Mouse (Mus musculus) midbrain, embryonic 16.5 days (tissue): ENCODE measurements at regions not wholly inside any gene's neighbourhood (a gene's known extent, or its start where the extent isn't known, plus 50 kb on each side); places are given as distances from the start of the nearest gene placed in this dataset.

Source experiments
- ATAC-seq: fragments of 200-750 bp; cut with Nextera tagmentation; 2 replicates; pipeline ENCODE4 v1.8.0; 2017; ENCODE audit warnings: moderate TSS enrichment
- H3K27ac ChIP-seq: fragments of 300-500 bp; sonication (generic); 2 replicates; pipeline ENCODE4 v1.5.1; 2014; ENCODE audit warnings: mild to moderate bottlenecking, low read length, mixed read lengths
- H3K27me3 ChIP-seq: fragments of 300-500 bp; sonication (generic); 2 replicates; pipeline ENCODE4 v1.6.1; 2014; ENCODE audit warnings: low read depth, low read length, mixed read lengths; ENCODE audit not compliant: control insufficient read depth, insufficient read depth
- H3K36me3 ChIP-seq: fragments of 300-500 bp; sonication (generic); 2 replicates; pipeline ENCODE4 v1.6.1; 2014; ENCODE audit warnings: mild to moderate bottlenecking, low read length, moderate library complexity, mixed read lengths; ENCODE audit not compliant: control insufficient read depth, insufficient read depth
- H3K4me1 ChIP-seq: fragments of 300-500 bp; sonication (generic); 2 replicates; pipeline ENCODE4 v1.6.1; 2014; ENCODE audit warnings: mild to moderate bottlenecking, low read length, mixed read lengths; ENCODE audit not compliant: control insufficient read depth, insufficient read depth
- H3K4me2 ChIP-seq: fragments of 300-500 bp; sonication (generic); 2 replicates; pipeline ENCODE4 v1.6.1; 2014; ENCODE audit warnings: mild to moderate bottlenecking, low read length, mixed read lengths
- H3K4me3 ChIP-seq: fragments of 300-500 bp; sonication (generic); 2 replicates; pipeline ENCODE4 v1.5.1; 2014; ENCODE audit warnings: low read depth, mild to moderate bottlenecking, low read length, moderate library complexity, mixed read lengths
- H3K9ac ChIP-seq: fragments of 300-500 bp; sonication (generic); 2 replicates; pipeline ENCODE4 v1.6.1; 2014; ENCODE audit warnings: low read depth, low read length, mixed read lengths
- H3K9me3 ChIP-seq: fragments of 300-500 bp; sonication (generic); replicated peaks from 2 replicates; pipeline ENCODE4 v1.6.1; 2014; ENCODE audit warnings: mild to moderate bottlenecking, low read length, mixed read lengths; ENCODE audit not compliant: control insufficient read depth, poor library complexity, severe bottlenecking
- WGBS: fragments of 180-500 bp; shearing (Covaris S2); extraction: QIAGEN DNeasy Blood & Tissue Kit; methylation state at CpG from one replicate; pipeline ENCODE4 v1.1.7; 2014; 5-methylcytosine and 5-hydroxymethylcytosine counted together

DNA sequence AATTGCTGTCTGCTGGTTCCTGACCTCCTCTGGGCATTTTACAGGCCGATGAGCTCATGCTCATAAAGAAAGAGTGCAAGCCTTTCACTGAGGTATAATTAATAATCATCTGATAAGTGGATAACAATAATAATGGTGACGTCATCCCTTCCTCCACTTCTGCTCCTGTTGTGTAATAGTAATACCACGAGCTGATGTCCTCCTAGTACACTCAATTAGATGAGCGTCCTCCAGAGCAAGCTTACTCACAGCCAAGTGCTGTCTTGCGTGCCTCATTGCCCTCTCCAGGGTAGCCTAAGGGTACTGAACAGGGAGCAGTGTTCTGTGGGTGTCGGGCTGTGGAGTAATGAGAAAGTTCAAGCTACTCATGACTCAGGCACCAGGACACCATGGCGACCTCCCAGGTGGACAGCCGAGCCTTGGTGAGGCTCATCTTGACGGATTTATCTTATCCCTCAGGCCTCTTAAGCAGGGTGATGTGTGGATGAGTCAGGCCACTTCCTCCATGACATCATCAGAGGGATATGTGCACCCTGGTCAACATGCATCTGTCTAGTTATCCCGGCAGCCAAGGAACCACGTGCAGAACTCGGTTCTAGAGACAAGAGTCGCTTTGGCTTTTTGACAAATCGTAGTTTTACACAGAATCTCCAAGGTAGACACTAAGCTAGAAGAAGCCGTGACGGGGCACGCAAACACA lies 135.9 kb upstream of the Tsc22d1 start:
- no peak for ATAC-seq
- H3K9me3 ChIP-seq = no peaks in the 10 kb centered on the region
- no peak overlapping the region for H3K9ac ChIP-seq
- H3K4me2 ChIP-seq = no peak overlapping the region
- H3K27me3 ChIP-seq = no peaks in the 10 kb centered on the region
- WGBS = 91% methylated on average over 17 of the region's 17 CpGs
- no peak overlapping the region for H3K27ac ChIP-seq
- H3K4me1 ChIP-seq = peaks cover 2% of the 10 kb centered on the region; the same call in 1 of the 2 replicates
- H3K4me3 ChIP-seq = no peak overlapping the region
- no peaks in the 10 kb centered on the region for H3K36me3 ChIP-seq

DNA sequence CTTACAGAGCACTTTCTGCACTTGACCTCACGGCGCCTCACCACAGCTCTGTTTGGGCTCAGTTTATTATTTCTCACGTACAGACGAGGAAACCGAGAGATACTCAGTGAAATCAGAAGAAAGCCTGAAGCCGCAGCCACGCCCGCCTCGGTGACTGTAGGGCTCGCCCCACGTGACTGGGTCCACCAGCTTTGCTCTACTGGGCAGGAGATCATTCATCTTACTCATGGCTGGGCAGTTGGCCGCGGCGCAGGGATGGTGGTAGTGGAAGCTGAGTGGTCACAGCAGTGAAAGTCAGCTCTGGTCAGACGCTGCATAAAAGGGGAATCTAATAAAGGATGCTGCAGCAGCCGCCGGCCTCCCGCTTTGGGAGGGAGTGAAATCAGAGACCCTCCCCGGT lies 135.2 kb upstream of the Tsc22d1 start:
- H3K36me3 ChIP-seq = no peaks in the 10 kb centered on the region
- H3K27ac ChIP-seq = no peak overlapping the region
- 90% methylated on average over 19 of the region's 19 CpGs for WGBS
- no peaks in the 10 kb centered on the region for H3K9me3 ChIP-seq
- H3K4me1 ChIP-seq = peaks cover 2% of the 10 kb centered on the region; the same call in 1 of the 2 replicates
- no peak for ATAC-seq
- no peak overlapping the region for H3K4me2 ChIP-seq
- no peak overlapping the region for H3K4me3 ChIP-seq
- no peaks in the 10 kb centered on the region for H3K27me3 ChIP-seq
- H3K9ac ChIP-seq = no peak overlapping the region

DNA sequence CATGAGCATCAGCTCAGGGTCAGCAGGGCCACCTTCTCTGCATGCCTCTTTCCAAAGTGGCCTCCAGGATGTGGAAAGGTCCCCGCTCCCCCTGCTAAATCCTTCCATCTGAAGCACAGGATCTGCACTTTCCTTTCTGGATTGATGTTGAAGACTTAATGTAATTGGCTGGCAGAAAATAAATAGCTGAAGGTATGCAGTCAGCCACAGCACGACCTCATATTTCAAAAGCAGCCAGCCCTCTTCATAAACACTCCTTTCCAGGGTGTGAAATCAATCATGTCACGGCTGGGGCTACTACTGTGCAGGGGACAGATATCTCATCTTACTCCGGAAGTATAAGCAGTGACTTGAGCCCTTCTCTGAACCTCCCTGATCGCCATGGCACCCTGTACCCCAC lies 132.9 kb upstream of the Tsc22d1 start:
- Histone ChIP-seq H3K4me2 (no peak overlapping the region), H3K27ac (no peak overlapping the region), H3K36me3 (no peaks in the 10 kb centered on the region), H3K4me1 (peaks cover 2% of the 10 kb centered on the region; the same call in 1 of the 2 replicates), H3K4me3 (no peak overlapping the region), H3K9me3 (no peaks in the 10 kb centered on the region), H3K27me3 (no peaks in the 10 kb centered on the region), H3K9ac (no peak overlapping the region)
- WGBS = 32% methylated on average over 5 of the region's 5 CpGs
- peak; percentile 51; the same call in 1 of the 2 replicates for ATAC-seq

DNA sequence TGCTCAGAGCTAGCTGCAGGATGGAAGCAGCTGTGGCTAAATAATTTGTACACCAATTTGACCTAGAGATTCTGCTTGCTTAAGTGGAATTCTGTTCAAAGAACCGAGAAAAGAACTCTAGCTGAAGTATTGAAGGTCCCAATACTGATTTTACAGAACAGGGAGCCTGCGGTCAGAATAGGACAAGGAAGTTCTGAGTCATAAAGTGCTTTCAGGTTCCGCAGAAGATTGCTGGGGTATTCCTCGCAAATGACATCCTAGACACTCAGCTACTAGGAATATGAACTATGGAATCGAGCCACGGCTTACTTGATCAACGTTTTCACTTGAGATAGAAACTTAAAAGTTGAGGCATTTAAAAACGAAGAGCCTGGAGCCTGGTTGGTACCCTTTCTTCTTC lies 127.0 kb upstream of the Tsc22d1 start:
- Histone ChIP-seq H3K27ac (no peak overlapping the region), H3K27me3 (no peaks in the 10 kb centered on the region), H3K4me1 (no peaks in the 10 kb centered on the region), H3K9me3 (no peaks in the 10 kb centered on the region), H3K36me3 (no peaks in the 10 kb centered on the region), H3K4me3 (no peak overlapping the region), H3K9ac (no peak overlapping the region), H3K4me2 (no peak overlapping the region)
- ATAC-seq = no peak
- WGBS = 93% methylated on average over 8 of the region's 8 CpGs

DNA sequence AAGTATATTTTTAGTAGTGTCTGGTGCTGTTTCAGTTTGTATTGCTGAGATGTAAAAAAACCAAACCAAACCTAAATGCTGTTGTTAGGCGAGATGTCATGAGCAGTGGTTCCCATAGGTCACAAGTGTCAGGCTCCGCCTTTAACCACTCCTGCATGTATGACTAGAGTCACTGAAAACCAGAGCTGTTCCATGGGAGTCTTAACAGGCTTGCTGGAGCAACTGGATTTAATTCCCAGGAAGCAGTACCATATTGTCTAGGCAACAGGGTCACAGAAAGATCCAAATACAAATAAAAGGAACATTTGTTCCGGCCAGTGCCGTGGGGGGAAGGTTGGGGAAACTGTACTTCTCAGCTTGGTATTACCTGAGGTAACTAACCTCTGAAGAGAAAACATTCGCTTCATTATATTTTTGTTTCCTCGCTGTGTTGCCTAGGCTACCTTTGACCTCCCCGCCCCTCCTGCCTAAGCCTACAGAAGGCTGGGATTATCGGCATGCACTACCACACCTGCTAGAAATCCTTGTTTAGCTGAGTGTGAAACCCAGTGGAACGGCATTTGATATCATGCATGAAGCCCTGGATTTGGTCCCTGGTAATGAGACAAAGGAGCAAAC lies 124.3 kb upstream of the Tsc22d1 start:
- Histone ChIP-seq H3K27me3 (no peaks in the 10 kb centered on the region), H3K36me3 (no peaks in the 10 kb centered on the region), H3K9ac (no peak overlapping the region), H3K9me3 (no peaks in the 10 kb centered on the region), H3K27ac (no peak overlapping the region), H3K4me2 (no peak overlapping the region), H3K4me1 (no peaks in the 10 kb centered on the region), H3K4me3 (no peak overlapping the region)
- no peak for ATAC-seq
- 49% methylated on average over 9 of the region's 9 CpGs for WGBS

DNA sequence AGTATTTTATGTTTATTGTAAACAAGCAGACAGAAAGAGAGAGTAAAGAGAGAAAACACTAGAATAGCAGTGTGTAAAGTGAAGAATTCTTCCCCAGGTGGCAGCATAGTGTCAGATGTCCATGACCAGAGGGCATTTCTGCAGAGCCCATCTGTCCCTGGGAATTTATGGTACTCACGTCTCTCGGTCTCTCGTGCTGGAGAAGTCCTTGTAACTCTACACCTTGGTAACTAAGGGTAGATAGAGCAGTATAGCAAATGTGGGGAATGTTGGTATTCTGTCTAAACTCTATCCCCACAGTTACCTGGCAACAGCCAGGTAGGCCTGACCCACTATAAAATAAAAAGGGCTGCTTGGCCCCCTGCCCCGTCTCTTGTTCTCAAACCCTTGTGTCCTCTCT lies 122.5 kb upstream of the Tsc22d1 start:
- H3K9me3 ChIP-seq = no peaks in the 10 kb centered on the region
- H3K9ac ChIP-seq = no peak overlapping the region
- no peak for ATAC-seq
- H3K27ac ChIP-seq = no peak overlapping the region
- H3K27me3 ChIP-seq = no peaks in the 10 kb centered on the region
- H3K4me2 ChIP-seq = no peak overlapping the region
- 67% methylated on average over 4 of the region's 4 CpGs for WGBS
- no peaks in the 10 kb centered on the region for H3K36me3 ChIP-seq
- H3K4me1 ChIP-seq = no peaks in the 10 kb centered on the region
- H3K4me3 ChIP-seq = no peak overlapping the region

DNA sequence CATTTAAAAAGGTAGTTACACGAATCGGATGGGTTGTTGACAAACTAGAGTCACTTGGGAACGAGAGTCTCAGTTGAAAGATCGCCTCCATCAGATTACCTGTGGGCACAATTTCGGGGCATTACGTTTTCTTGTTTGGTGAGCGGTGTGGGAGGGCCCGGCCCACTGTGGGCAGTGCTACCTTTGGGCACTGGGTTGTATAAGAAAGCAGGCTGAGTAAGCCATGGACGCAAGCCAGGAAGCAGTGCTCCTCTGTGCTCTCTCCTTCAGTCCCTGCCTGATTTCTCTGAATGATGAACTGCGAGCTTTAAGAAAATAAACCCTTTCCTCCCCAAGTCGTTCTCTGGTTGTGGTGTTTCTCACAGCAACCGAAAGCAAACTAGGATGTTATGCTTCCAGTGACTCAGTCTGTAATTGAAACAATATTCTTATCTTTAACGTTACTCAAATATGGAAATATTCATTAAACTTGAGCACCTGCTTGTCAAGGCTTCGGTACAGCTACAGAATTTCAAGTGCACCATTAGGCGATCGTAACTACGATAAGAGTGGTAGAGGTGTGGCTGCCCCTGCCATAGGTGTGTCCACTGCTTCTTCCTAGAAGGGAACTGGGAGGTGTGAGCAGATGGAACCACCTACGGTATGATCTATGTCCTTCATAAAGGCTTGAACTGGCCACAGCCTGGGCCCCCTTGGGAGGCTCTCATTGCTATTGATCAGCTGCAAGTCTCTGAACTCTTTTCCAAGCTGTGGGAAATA lies 119.2 kb upstream of the Tsc22d1 start:
- Histone ChIP-seq H3K27ac (no peak overlapping the region), H3K4me3 (no peak overlapping the region), H3K9ac (no peak overlapping the region), H3K9me3 (no peaks in the 10 kb centered on the region), H3K4me2 (no peak overlapping the region), H3K27me3 (no peaks in the 10 kb centered on the region), H3K36me3 (no peaks in the 10 kb centered on the region), H3K4me1 (no peaks in the 10 kb centered on the region)
- WGBS = 92% methylated on average over 18 of the region's 18 CpGs
- ATAC-seq = no peak

DNA sequence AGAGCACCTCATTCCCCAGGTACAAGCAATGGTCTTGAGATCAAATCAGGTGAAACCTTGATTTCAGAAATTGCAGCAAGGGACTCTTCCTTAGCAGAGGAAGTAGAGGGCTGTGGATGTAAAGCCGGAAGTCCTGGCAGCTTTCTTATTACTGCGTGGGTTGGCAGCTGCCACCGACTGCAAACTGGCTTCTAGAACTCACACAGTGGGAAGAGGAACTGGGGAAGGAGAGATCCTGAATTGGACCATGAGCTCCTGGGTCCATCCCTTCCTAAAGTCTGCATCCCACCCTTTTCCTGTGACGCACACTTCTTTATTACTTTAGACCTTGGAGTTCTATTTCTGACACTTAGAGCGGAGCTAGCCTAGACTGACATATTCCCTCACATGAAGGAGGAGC lies 116.9 kb upstream of the Tsc22d1 start:
- no peaks in the 10 kb centered on the region for H3K4me1 ChIP-seq
- H3K27ac ChIP-seq = no peak overlapping the region
- 93% methylated on average over 5 of the region's 5 CpGs for WGBS
- H3K9me3 ChIP-seq = no peaks in the 10 kb centered on the region
- no peak overlapping the region for H3K9ac ChIP-seq
- H3K27me3 ChIP-seq = no peaks in the 10 kb centered on the region
- ATAC-seq = no peak
- no peaks in the 10 kb centered on the region for H3K36me3 ChIP-seq
- no peak overlapping the region for H3K4me3 ChIP-seq
- no peak overlapping the region for H3K4me2 ChIP-seq
